Mouse (Mus musculus) olfactory bulb, adult 2 months (tissue): Measurements from ENCODE around the gene Dip2c.

ENCODE experiments used
- CTCF ChIP-seq: fragments of 200-500 bp; IDR thresholded peaks from 2 replicates; pipeline ENCODE4 v1.5.1; 2012; ENCODE audit warnings: low read depth, mild to moderate bottlenecking, low read length, moderate library complexity; ENCODE audit not compliant: insufficient read depth
- POLR2A ChIP-seq: fragments of 200-500 bp; IDR thresholded peaks from 2 replicates; pipeline ENCODE4 v1.6.1; 2012; ENCODE audit warnings: mild to moderate bottlenecking, low read depth, low read length, moderate library complexity; ENCODE audit not compliant: insufficient read depth

DNA sequence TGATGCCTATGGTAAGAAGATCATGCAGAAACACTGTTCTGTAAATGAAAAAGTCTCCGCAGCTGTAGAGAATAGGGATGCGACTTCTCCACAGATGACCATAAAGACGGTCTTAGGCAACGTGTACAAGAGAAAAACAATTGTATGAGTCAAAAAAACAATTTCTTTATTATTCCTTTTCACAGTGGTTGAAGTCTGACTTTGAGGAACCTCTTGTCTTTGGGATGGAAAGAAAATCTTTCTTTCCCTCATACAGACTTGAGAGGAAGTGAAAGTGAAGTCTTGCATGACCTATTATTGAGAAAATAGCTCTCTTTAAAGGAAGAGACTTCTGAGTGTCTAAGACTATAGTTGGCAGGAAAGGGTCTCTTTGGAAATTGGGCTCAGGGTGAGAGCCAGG, 132.7 kb downstream of the Dip2c start:
- TF ChIP-seq CTCF (no peak), POLR2A (no peak)
